Mouse (Mus musculus): Measurements from ENCODE around the gene Adcy6.
"Not testable (repeated sequence)": the region's sequence is repeated elsewhere in the genome, so short reads cannot be mapped to it uniquely, and the experiment has no call there.

DNA sequence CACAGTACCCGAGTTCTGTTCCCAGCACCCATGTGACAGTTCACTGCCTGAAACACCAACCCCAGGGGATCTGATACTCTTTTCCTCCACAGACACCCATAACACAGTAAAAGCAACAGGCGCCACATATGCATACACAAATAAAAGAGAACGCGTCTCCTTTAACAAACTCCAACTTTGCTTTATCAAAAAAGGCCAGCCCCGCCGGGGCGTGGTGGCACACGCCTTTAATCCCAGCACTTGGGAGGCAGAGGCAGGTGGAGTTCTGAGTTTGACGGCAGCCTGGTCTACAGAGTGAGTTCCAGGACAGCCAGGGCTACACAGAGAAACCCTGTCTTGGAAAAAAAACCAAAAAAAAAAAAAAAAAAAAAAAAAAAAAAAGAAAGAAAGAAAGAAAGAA, 23.7 kb downstream of the Adcy6 start:
- TF ChIP-seq ZNF384 (IDR thresholded peaks at IDR 0.05; ENCODE audit: low read depth, low read length); MAFK (IDR thresholded peaks at IDR 0.05; ENCODE audit: insufficient read depth, low read depth, low read length); CHD2 (IDR thresholded peaks at IDR 0.05; ENCODE audit: low read depth, low read length); ZC3H11A (IDR thresholded peaks at IDR 0.05; ENCODE audit: borderline replicate concordance, low read depth, low read length); HCFC1 (IDR thresholded peaks at IDR 0.05; ENCODE audit: borderline replicate concordance, insufficient read depth, low read length): not testable (repeated sequence)
